Mouse (Mus musculus) forelimb bud, embryonic 11.5 days (tissue): Measurements from ENCODE around the gene Unc50.

ENCODE experiments used
- DNase-seq: peaks from one replicate; pipeline ENCODE4 v3.0.0-alpha.2; 2012; ENCODE audit warnings: low read depth, low spot score

Unc50 gene

GRCm38 (mm10) chr1:37429366-37430296 is at the start of gene Unc50, which contains the start of gene Coa5:
Gene Unc50, plus strand, starts transcription at chr1:37430139.
Gene Coa5, minus strand, starts transcription at chr1:37430103.
- DNase-seq: peak; percentile 93

- DNase-seq: no peak
Measured at GRCm38 (mm10) chr1:37380913-37381312, 49.0 kb upstream of the Unc50 start.

- no peak for DNase-seq
Measured at GRCm38 (mm10) chr1:37384304-37384703, 45.6 kb upstream of the Unc50 start.

- no peak for DNase-seq
Measured at GRCm38 (mm10) chr1:37386448-37386971, 43.4 kb upstream of the Unc50 start.

- no peak for DNase-seq
Measured at GRCm38 (mm10) chr1:37393174-37393573, 36.8 kb upstream of the Unc50 start.

GRCm38 (mm10) chr1:37396481-37396880 is 33.5 kb upstream of the Unc50 start:
- no peak for DNase-seq

GRCm38 (mm10) chr1:37398961-37399360 is 31.0 kb upstream of the Unc50 start:
- DNase-seq: peak; percentile 20

GRCm38 (mm10) chr1:37399734-37400133 is 30.2 kb upstream of the Unc50 start:
- DNase-seq: no peak

GRCm38 (mm10) chr1:37401687-37402086 is 28.3 kb upstream of the Unc50 start:
- peak; percentile 69 for DNase-seq

GRCm38 (mm10) chr1:37405137-37405536 is 24.8 kb upstream of the Unc50 start:
- DNase-seq: no peak

GRCm38 (mm10) chr1:37407228-37407627 is 22.7 kb upstream of the Unc50 start:
- DNase-seq: no peak

GRCm38 (mm10) chr1:37408059-37408458 is 21.9 kb upstream of the Unc50 start:
- DNase-seq: no peak

- DNase-seq: no peak
Measured at GRCm38 (mm10) chr1:37408678-37409077, 21.3 kb upstream of the Unc50 start.

GRCm38 (mm10) chr1:37409647-37410046 is 20.3 kb upstream of the Unc50 start:
- DNase-seq: no peak

- no peak for DNase-seq
Measured at GRCm38 (mm10) chr1:37415394-37415793, 14.5 kb upstream of the Unc50 start.

GRCm38 (mm10) chr1:37419420-37419819 is 10.5 kb upstream of the Unc50 start:
- peak; percentile 17 for DNase-seq

GRCm38 (mm10) chr1:37427144-37427875 is 2.6 kb upstream of the Unc50 start:
- DNase-seq: no peak

- no peak for DNase-seq
Measured at GRCm38 (mm10) chr1:37428911-37429310, 1.0 kb upstream of the Unc50 start.

GRCm38 (mm10) chr1:37430297-37430840 is 430 bp downstream of the Unc50 start:
- DNase-seq: no peak

- DNase-seq: no peak
Measured at GRCm38 (mm10) chr1:37436419-37436818, 6.5 kb downstream of the Unc50 start.

- DNase-seq: no peak
Measured at GRCm38 (mm10) chr1:37442848-37443835, 13.2 kb downstream of the Unc50 start.
